30 mouse cellular contexts compared by ENCODE assay signal in genomic region chr1:155604706-155605105, GRCm38 (mm10). TPM values are rescaled to one million over a fixed set of nuclear protein-coding genes. Genes with fewer than 3 reads are reported as not detected.
DNase-seq lines count a peak whose midpoint lies in the region; ATAC-seq and TF ChIP-seq lines count a peak whose summit lies in the region.
"Had no signal": no experiment of that assay in that cellular context is flagged by ENCODE, and none has a peak within 500 bp of the region (broad histone marks: within the 10 kb centered on the region; RNA-seq: fewer than 3 reads in every experiment).

No protein-coding gene starts in this region.

- no peak for TF ChIP-seq POLR2A in lung, adult 2 months (IDR thresholded peaks at IDR 0.05; ENCODE audit: borderline replicate concordance, extremely low read depth, low read depth, low read length)
- TF ChIP-seq POLR2A in brain, embryonic 14.5 days (IDR thresholded peaks at IDR 0.05; ENCODE audit: borderline replicate concordance, extremely low read depth, insufficient read depth, insufficient read length, poor library complexity, severe bottlenecking): no peak

- no peak for TF ChIP-seq CTCF in lung, postnatal 0 days (IDR thresholded peaks at IDR 0.05)
- no peak for TF ChIP-seq CTCF in lung, adult 2 months (IDR thresholded peaks at IDR 0.05; ENCODE audit: insufficient read depth, low read length)
- TF ChIP-seq CTCF in brain, embryonic 14.5 days (IDR thresholded peaks at IDR 0.05; ENCODE audit: borderline replicate concordance, extremely low read depth, insufficient read depth, insufficient read length): no peak

- H3K36me3 ChIP-seq in hindbrain, embryonic 14.5 days (replicated peaks; ENCODE audit: control insufficient read depth, insufficient read depth): no peaks in the 10 kb centered on the region
- no peaks in the 10 kb centered on the region for H3K36me3 ChIP-seq in hindbrain, embryonic 12.5 days
- H3K36me3 ChIP-seq in lung, postnatal 0 days (ENCODE audit: insufficient read depth, low read length): no peaks in the 10 kb centered on the region
- H3K36me3 ChIP-seq: forebrain, embryonic 12.5 days; heart, embryonic 13.5 days; hindbrain, embryonic 15.5 days; limb, embryonic 15.5 days; midbrain, embryonic 10.5 days had no signal

- DNase-seq in hindbrain, embryonic 14.5 days (ENCODE audit: low spot score): no peak
- DNase-seq in lung, postnatal 0 days (ENCODE audit: low spot score): peak; percentile 14
- no peak for DNase-seq in lung, adult 2 months
- peak; percentile 3 for DNase-seq in brain, embryonic 14.5 days (ENCODE audit: low read depth)
- DNase-seq in retina, postnatal 1 day: peak; percentile 20
- no peak for DNase-seq in testis, postnatal 14 days (ENCODE audit: low spot score)
- DNase-seq: adrenal gland, postnatal 14 days; B cell, adult 2 months; cerebellum, adult 18-20 months; cerebellum, postnatal 10 days; gastrocnemius, postnatal 10 days; heart, postnatal 14 days; kidney, adult 8-10 months; kidney, postnatal 4 days; lung, postnatal 14 days; right cerebral cortex, postnatal 4 days; thymus, adult 2 months; thymus, postnatal 36 days had no signal

- no peak overlapping the region for H3K4me2 ChIP-seq in hindbrain, embryonic 14.5 days (replicated peaks)
- H3K4me2 ChIP-seq in hindbrain, embryonic 12.5 days (replicated peaks): no peak overlapping the region
- H3K4me2 ChIP-seq in lung, postnatal 0 days (replicated peaks; ENCODE audit: low read depth, low read length): no peak overlapping the region
- H3K4me2 ChIP-seq: heart, embryonic 13.5 days; limb, embryonic 15.5 days had no signal

- no peak for ATAC-seq in hindbrain, embryonic 14.5 days (ENCODE audit: low FRiP score)
- no peak for ATAC-seq in hindbrain, embryonic 12.5 days (ENCODE audit: low FRiP score)
- ATAC-seq in lung, postnatal 0 days: no peak
- ATAC-seq: intestine, embryonic 16.5 days had no signal

- H3K9me3 ChIP-seq in hindbrain, embryonic 14.5 days (ENCODE audit: control insufficient read depth, low read length): no peaks in the 10 kb centered on the region
- no peaks in the 10 kb centered on the region for H3K9me3 ChIP-seq in hindbrain, embryonic 12.5 days (replicated peaks)
- H3K9me3 ChIP-seq in lung, postnatal 0 days (ENCODE audit: low read length): no peaks in the 10 kb centered on the region
- H3K9me3 ChIP-seq: forebrain, embryonic 12.5 days; heart, embryonic 13.5 days; hindbrain, embryonic 15.5 days; limb, embryonic 15.5 days; midbrain, embryonic 10.5 days had no signal

- H3K9ac ChIP-seq in hindbrain, embryonic 14.5 days: no peak overlapping the region
- H3K9ac ChIP-seq in hindbrain, embryonic 12.5 days: no peak overlapping the region
- H3K9ac ChIP-seq in lung, postnatal 0 days (replicated peaks; ENCODE audit: low read depth): no peak overlapping the region
- H3K9ac ChIP-seq: forebrain, embryonic 12.5 days; forebrain, postnatal 0 days; heart, embryonic 13.5 days; hindbrain, embryonic 15.5 days; limb, embryonic 15.5 days; liver, embryonic 14.5 days had no signal

- peak overlapping the region; percentile 64; the same call in 1 of the 2 replicates for H3K27ac ChIP-seq in hindbrain, embryonic 14.5 days
- H3K27ac ChIP-seq in hindbrain, embryonic 12.5 days: no peak overlapping the region
- H3K27ac ChIP-seq in lung, postnatal 0 days (ENCODE audit: low read length): no peak overlapping the region
- H3K27ac ChIP-seq: heart, embryonic 13.5 days; kidney, postnatal 0 days; limb, embryonic 15.5 days; liver, embryonic 14.5 days; midbrain, embryonic 10.5 days; stomach, postnatal 0 days had no signal

- H3K4me3 ChIP-seq in hindbrain, embryonic 14.5 days (replicated peaks; ENCODE audit: low read length): no peak overlapping the region
- no peak overlapping the region for H3K4me3 ChIP-seq in hindbrain, embryonic 12.5 days
- H3K4me3 ChIP-seq in lung, postnatal 0 days (ENCODE audit: low read depth, low read length): no peak overlapping the region
- H3K4me3 ChIP-seq in lung, adult 2 months (replicated peaks; ENCODE audit: extremely low read depth, low read depth, low read length): no peak overlapping the region
- H3K4me3 ChIP-seq: erythroblast, embryonic 14.5 days; forebrain, embryonic 12.5 days; heart, embryonic 13.5 days; hindbrain, embryonic 15.5 days; limb, embryonic 15.5 days; midbrain, embryonic 10.5 days had no signal

- peaks cover 16% of the 10 kb centered on the region for H3K4me1 ChIP-seq in hindbrain, embryonic 14.5 days (replicated peaks; ENCODE audit: control insufficient read depth, insufficient read depth, low read length)
- H3K4me1 ChIP-seq in hindbrain, embryonic 12.5 days: peaks cover 10% of the 10 kb centered on the region
- H3K4me1 ChIP-seq in lung, postnatal 0 days (ENCODE audit: insufficient read depth, low read depth, low read length): no peaks in the 10 kb centered on the region
- no peaks in the 10 kb centered on the region for H3K4me1 ChIP-seq in lung, adult 2 months (ENCODE audit: control insufficient read depth, insufficient read depth, low read length)
- H3K4me1 ChIP-seq: heart, embryonic 13.5 days; limb, embryonic 15.5 days had no signal

- TF ChIP-seq EP300 in lung, postnatal 0 days (IDR thresholded peaks at IDR 0.05): no peak

- 38% methylated on average over 1 of the region's 1 CpGs for whole genome bisulfite sequencing in hindbrain, embryonic 14.5 days
- WGBS in hindbrain, embryonic 12.5 days: 30% methylated on average over 1 of the region's 1 CpGs
- WGBS in lung, postnatal 0 days: 40% methylated on average over 1 of the region's 1 CpGs
- 73% methylated on average over 1 of the region's 1 CpGs for WGBS in lung, adult 2 months

- no peaks in the 10 kb centered on the region for H3K27me3 ChIP-seq in hindbrain, embryonic 14.5 days (ENCODE audit: control insufficient read depth, insufficient read depth, low read length)
- H3K27me3 ChIP-seq in hindbrain, embryonic 12.5 days: no peaks in the 10 kb centered on the region
- H3K27me3 ChIP-seq in lung, postnatal 0 days (replicated peaks; ENCODE audit: insufficient read depth, low read length): no peaks in the 10 kb centered on the region
- H3K27me3 ChIP-seq: forebrain, embryonic 12.5 days; heart, embryonic 13.5 days; hindbrain, embryonic 15.5 days; limb, embryonic 15.5 days had no signal

RNA-seq across cellular contexts. Expression of gene Acbd6, which starts 46.8 kb away (rescaled TPM):
- 99.5 and 103 TPM in 2 replicates for polyA plus RNA-seq in hindbrain, embryonic 14.5 days (2014; fragmentation: Nextera tagmentation; extraction: Ambion mirVana)
- 91.1 and 91.9 TPM in 2 replicates for polyA plus RNA-seq in hindbrain, embryonic 12.5 days (2016; fragmentation: Nextera tagmentation; extraction: Ambion mirVana)
- 57.6 and 59.4 TPM in 2 replicates for polyA plus RNA-seq in lung, postnatal 0 days (2015; fragmentation: Nextera tagmentation; extraction: Ambion mirVana)
- polyA plus RNA-seq in lung, adult 2 months (2012; rRNA removed): 73.4 and 164 TPM in 2 replicates
- 98.6 and 121 TPM in 2 replicates for polyA plus RNA-seq in brain, embryonic 14.5 days (2012; rRNA removed)

Comparison
In these comparisons a context has a peak if more than half of its experiments do, and no peak if none do; other contexts are left out.
1. DNase-seq: peak in lung, postnatal 0 days (single experiment), brain, embryonic 14.5 days (single experiment) and retina, postnatal 1 day (single experiment); none in hindbrain, embryonic 14.5 days (single experiment), lung, adult 2 months (single experiment) and testis, postnatal 14 days (single experiment).